8 mouse cellular contexts compared by ENCODE assay signal in genomic region chr10:68279516-68280501, GRCm38 (mm10). TPM values are rescaled to one million over a fixed set of nuclear protein-coding genes. Genes with fewer than 3 reads are reported as not detected.
DNase-seq lines count a peak whose midpoint lies in the region; ATAC-seq and TF ChIP-seq lines count a peak whose summit lies in the region.

No protein-coding gene starts in this region.

- no peak for TF ChIP-seq CTCF in C2C12 (IDR thresholded peaks at IDR 0.05; ENCODE audit: control insufficient read depth, insufficient read depth, insufficient read length)
- TF ChIP-seq CTCF in liver, embryonic 14.5 days (IDR thresholded peaks at IDR 0.05; ENCODE audit: low read depth) = no peak
- TF ChIP-seq CTCF in testis, adult 2 months (IDR thresholded peaks at IDR 0.05; ENCODE audit: control insufficient read depth, insufficient read depth, insufficient replicate concordance, low read depth, low read length) = no peak

- peak overlapping the region; percentile 68 for H3K4me3 ChIP-seq in C2C12 (ENCODE audit: insufficient read depth, poor library complexity, severe bottlenecking)
- peak overlapping the region; percentile 75 for H3K4me3 ChIP-seq in forebrain, embryonic 10.5 days
- H3K4me3 ChIP-seq in heart, embryonic 14.5 days (ENCODE audit: control insufficient read depth in 1 of 2, insufficient read depth in 1 of 2, low read depth in 1 of 2, low read length in 2 of 2) = peak overlapping the region; percentile 73 to 79
- peak overlapping the region; percentile 59 to 66 for H3K4me3 ChIP-seq in liver, embryonic 14.5 days (ENCODE audit: insufficient read depth in 1 of 2, low read depth in 2 of 2, low read length in 2 of 2)
- H3K4me3 ChIP-seq in testis, adult 2 months (ENCODE audit: control insufficient read depth, low read depth, low read length) = peak overlapping the region; percentile 65

- peak; percentile 43 to 54 for DNase-seq in adrenal gland, postnatal 4 days (ENCODE audit: low spot score in 2 of 2)
- peak; percentile 63 for DNase-seq in forebrain, embryonic 10.5 days (ENCODE audit: extremely low spot score, low spot score)
- DNase-seq in kidney, postnatal 14 days = peak; percentile 79
- DNase-seq in liver, embryonic 14.5 days (ENCODE audit: low read depth in 3 of 3, low spot score in 3 of 3) = no peak
- peak; percentile 72 for DNase-seq in neural tube, embryonic 10.5 days (ENCODE audit: extremely low spot score, low spot score)

- H3ac ChIP-seq in C2C12 (ENCODE audit: control insufficient read depth, insufficient read length, low read depth) = peak overlapping the region; percentile 46

- peak overlapping the region; percentile 88 for H3K27ac ChIP-seq in forebrain, embryonic 10.5 days
- H3K27ac ChIP-seq in heart, embryonic 14.5 days (replicated peaks in 1 of 2; ENCODE audit: control insufficient read depth in 1 of 2, insufficient read depth in 1 of 2, low read depth in 2 of 2, low read length in 2 of 2) = peak overlapping the region; percentile 57 to 95
- no peak overlapping the region for H3K27ac ChIP-seq in liver, embryonic 14.5 days
- H3K27ac ChIP-seq in testis, adult 2 months (ENCODE audit: control insufficient read depth, insufficient read depth, low read depth, low read length) = peak overlapping the region; percentile 84

- H3K27me3 ChIP-seq in C2C12 (ENCODE audit: control insufficient read depth, insufficient read depth, insufficient read length) = no peaks in the 10 kb centered on the region
- peaks cover 20% of the 10 kb centered on the region for H3K27me3 ChIP-seq in forebrain, embryonic 10.5 days (ENCODE audit: poor library complexity, severe bottlenecking)
- H3K27me3 ChIP-seq in heart, embryonic 14.5 days (ENCODE audit: control insufficient read depth, insufficient read depth, low read length) = no peaks in the 10 kb centered on the region
- peaks cover 22% of the 10 kb centered on the region for H3K27me3 ChIP-seq in liver, embryonic 14.5 days (ENCODE audit: control insufficient read depth, insufficient read depth, low read length)
- H3K27me3 ChIP-seq in testis, adult 2 months (ENCODE audit: control insufficient read depth, insufficient read depth, low read length) = peaks cover 2% of the 10 kb centered on the region; the same call in 1 of the 2 replicates

- H3K9ac ChIP-seq in heart, embryonic 14.5 days (ENCODE audit: low read length) = peak overlapping the region; percentile 89
- peak overlapping the region; percentile 31 for H3K9ac ChIP-seq in liver, embryonic 14.5 days (replicated peaks)

- H3K79me3 ChIP-seq in C2C12 (ENCODE audit: low read depth) = peaks cover 15% of the 10 kb centered on the region

- ATAC-seq in heart, embryonic 14.5 days (ENCODE audit: insufficient number of reproducible peaks, insufficient read depth, low FRiP score, low read depth) = no peak
- no peak for ATAC-seq in liver, embryonic 14.5 days (ENCODE audit: insufficient read depth)

- under 1% methylated on average over 41 of the region's 41 CpGs for WGBS in forebrain, embryonic 10.5 days
- WGBS in heart, embryonic 14.5 days = under 1% methylated on average over 41 of the region's 41 CpGs
- WGBS in liver, embryonic 14.5 days (ENCODE audit: insufficient replicate concordance) = under 1% methylated on average over 41 of the region's 41 CpGs

- H3K79me2 ChIP-seq in C2C12 (ENCODE audit: control insufficient read depth, insufficient read depth) = peaks cover 35% of the 10 kb centered on the region

- H3K4me2 ChIP-seq in heart, embryonic 14.5 days (ENCODE audit: low read length) = peak overlapping the region; percentile 77
- H3K4me2 ChIP-seq in liver, embryonic 14.5 days (ENCODE audit: low read depth) = peak overlapping the region; percentile 72

- H3K36me3 ChIP-seq in C2C12 (ENCODE audit: control insufficient read depth, insufficient read depth) = peaks cover 4% of the 10 kb centered on the region
- H3K36me3 ChIP-seq in forebrain, embryonic 10.5 days (replicated peaks) = no peaks in the 10 kb centered on the region
- H3K36me3 ChIP-seq in heart, embryonic 14.5 days (ENCODE audit: control insufficient read depth, insufficient read depth, low read length) = no peaks in the 10 kb centered on the region
- H3K36me3 ChIP-seq in liver, embryonic 14.5 days (replicated peaks; ENCODE audit: control insufficient read depth, insufficient read depth, low read depth) = no peaks in the 10 kb centered on the region
- no peaks in the 10 kb centered on the region for H3K36me3 ChIP-seq in testis, adult 2 months (ENCODE audit: control insufficient read depth, insufficient read depth, low read length)

- TF ChIP-seq POLR2A in testis, adult 2 months (IDR thresholded peaks at IDR 0.05; ENCODE audit: control insufficient read depth, low read depth, low read length) = peak; percentile 32; the same call in 1 of the 2 replicates

- no peak for TF ChIP-seq EP300 in liver, embryonic 14.5 days (IDR thresholded peaks at IDR 0.05; ENCODE audit: low read depth)

- no peaks in the 10 kb centered on the region for H3K9me3 ChIP-seq in forebrain, embryonic 10.5 days
- no peaks in the 10 kb centered on the region for H3K9me3 ChIP-seq in heart, embryonic 14.5 days (ENCODE audit: control insufficient read depth, low read length)
- no peaks in the 10 kb centered on the region for H3K9me3 ChIP-seq in liver, embryonic 14.5 days (ENCODE audit: control insufficient read depth, low read length)

- peaks cover 61% of the 10 kb centered on the region for H3K4me1 ChIP-seq in forebrain, embryonic 10.5 days
- H3K4me1 ChIP-seq in heart, embryonic 14.5 days (ENCODE audit: control insufficient read depth in 2 of 2, insufficient read depth in 2 of 2, low read length in 2 of 2) = peaks cover 2 to 18% of the 10 kb centered on the region in 2 experiments; a peak in 3 of 4 replicates
- H3K4me1 ChIP-seq in liver, embryonic 14.5 days (replicated peaks; ENCODE audit: control insufficient read depth in 2 of 2, insufficient read depth in 2 of 2, low read length in 1 of 2) = peaks cover 0 to 1% of the 10 kb centered on the region in 2 experiments; a peak in 1 of 4 replicates
- peaks cover 17% of the 10 kb centered on the region for H3K4me1 ChIP-seq in testis, adult 2 months (ENCODE audit: control insufficient read depth, insufficient read depth, low read length)

TF ChIP-seq in C2C12, 6 proteins besides CTCF, POLR2A, EP300 and RAD21:
- no peak for TF ChIP-seq FOSL1 (IDR thresholded peaks at IDR 0.05; ENCODE audit: insufficient read depth, low read length, poor library complexity, severe bottlenecking)
- TF ChIP-seq CEBPB (IDR thresholded peaks at IDR 0.05; ENCODE audit: low read depth) = peak; percentile 95
- TF ChIP-seq MYOG (IDR thresholded peaks at IDR 0.05; ENCODE audit: control insufficient read depth, extremely low read depth, insufficient read length) = no peak
- no peak for TF ChIP-seq USF1 (IDR thresholded peaks at IDR 0.05; ENCODE audit: low read depth)
- no peak for TF ChIP-seq MYOD1 (IDR thresholded peaks at IDR 0.05; ENCODE audit: control insufficient read depth, insufficient read length, low read depth)

RNA-seq across cellular contexts. Expression of gene Arid5b, which starts 1.3 kb away (rescaled TPM):
- polyA plus RNA-seq in C2C12 (2012; fragmentation: generic; extraction: Trizol) = 6.0 TPM
- total RNA-seq in adrenal gland, postnatal 4 days (2021) = 10 to 100 TPM; 47.2 to 47.8 TPM
- 9.4 and 10.5 TPM in 2 replicates for polyA plus RNA-seq in forebrain, embryonic 10.5 days (2016; fragmentation: Nextera tagmentation; extraction: Ambion mirVana)
- polyA plus RNA-seq in heart, embryonic 14.5 days (2014; fragmentation: Nextera tagmentation; extraction: Ambion mirVana) = 23.0 and 23.3 TPM in 2 replicates
- polyA plus RNA-seq in liver, embryonic 14.5 days (2012; rRNA removed) = 1.0 and 1.3 TPM in 2 replicates
- 3.3 and 3.9 TPM in 2 replicates for polyA plus RNA-seq in liver, embryonic 14.5 days (2014; fragmentation: Nextera tagmentation; extraction: Ambion mirVana)
- polyA plus RNA-seq in testis, adult 2 months (2012; rRNA removed) = 4.9 and 5.1 TPM in 2 replicates

Comparison
In these comparisons a context has a peak if more than half of its experiments do, and no peak if none do; other contexts are left out.
1. DNase-seq: peak in adrenal gland, postnatal 4 days (2 of 2), forebrain, embryonic 10.5 days (single experiment), kidney, postnatal 14 days (single experiment) and neural tube, embryonic 10.5 days (single experiment); none in liver, embryonic 14.5 days (0 of 3).
2. Peak in every context shown above with its lines, with median percentiles within 50 percentile points of each other: H3K4me3 ChIP-seq.